Mouse (Mus musculus): ENCODE measurements around the gene Glis3.

DNA sequence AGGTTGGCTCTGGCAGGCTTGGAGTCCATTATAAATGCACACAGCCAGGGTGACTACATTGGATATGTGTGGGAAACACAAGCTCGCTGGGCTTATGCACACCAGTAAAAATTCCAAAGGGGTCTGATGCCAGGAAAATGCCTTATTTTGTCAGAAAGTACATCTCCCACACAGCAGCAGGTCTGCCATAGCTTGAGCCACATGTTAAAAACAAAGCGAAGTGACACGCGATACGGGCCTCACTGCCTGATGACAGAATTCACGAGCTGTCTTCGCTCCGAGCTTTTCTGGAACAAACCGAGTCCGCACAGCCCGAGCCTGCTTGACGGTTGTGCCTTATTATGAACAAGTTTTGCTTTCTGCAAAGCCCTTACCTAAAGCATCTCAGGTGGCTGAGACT, 102.9 kb downstream of the Glis3 start:
- no peak for TF ChIP-seq EP300 (IDR thresholded peaks at IDR 0.05)
- no peak for TF ChIP-seq CTCF (IDR thresholded peaks at IDR 0.05)
